Mouse (Mus musculus) left cerebral cortex, postnatal 36 days (tissue): Measurements from ENCODE around the gene Cic. TPM values are rescaled to one million over a fixed set of nuclear protein-coding genes. Genes with fewer than 3 reads are reported as not detected.
"Not testable (repeated sequence)": the region's sequence is repeated elsewhere in the genome, so short reads cannot be mapped to it uniquely, and the experiment has no call there.

Source experiments
- DNase-seq, 2 experiments: peaks; one replicate each; pipeline ENCODE4 v3.0.0; 2021 to 2022; ENCODE audit warnings: low spot score in 2 of 2, mixed read lengths in 1 of 2
- intact Hi-C: fragments of 180-260 bp; cut with DNase I; formaldehyde crosslinking; loops from one replicate; pipeline ENCODE4 v1.15.1; 2025
- total RNA-seq, 2 experiments: library from RNA; stranded (reverse); gene quantifications; 2 replicates each; pipeline ENCODE4 v1.2.3; 2021

Cic gene
- total RNA-seq, 2 experiments from 2014 or later, result 206 to 234 TPM

DNA sequence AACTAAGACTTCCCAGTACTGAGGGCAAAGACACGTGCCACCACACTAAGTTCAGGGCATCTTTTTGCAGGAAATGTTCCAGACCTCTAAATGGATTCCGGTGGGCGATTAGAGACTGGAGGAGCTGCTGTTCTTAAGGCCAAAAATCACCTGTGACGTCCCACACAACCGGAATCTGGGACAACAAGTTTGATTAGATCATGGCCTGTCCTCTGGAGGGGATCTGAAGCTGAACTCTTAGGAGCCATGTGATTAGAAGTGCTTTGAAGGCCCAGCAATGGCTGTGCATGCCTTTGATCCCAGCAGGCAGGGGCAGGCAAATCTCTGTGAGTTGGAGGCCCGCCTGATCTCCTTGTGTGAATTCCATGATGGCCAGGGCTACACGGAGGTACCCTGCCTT lies 26.9 kb upstream of the Cic start:
- intact Hi-C loops, result loop anchor here (1.0 to 5.0 kb wide), 3 partner anchors 38 to 147 kb away; no protein-coding TSS in a partner anchor

DNA sequence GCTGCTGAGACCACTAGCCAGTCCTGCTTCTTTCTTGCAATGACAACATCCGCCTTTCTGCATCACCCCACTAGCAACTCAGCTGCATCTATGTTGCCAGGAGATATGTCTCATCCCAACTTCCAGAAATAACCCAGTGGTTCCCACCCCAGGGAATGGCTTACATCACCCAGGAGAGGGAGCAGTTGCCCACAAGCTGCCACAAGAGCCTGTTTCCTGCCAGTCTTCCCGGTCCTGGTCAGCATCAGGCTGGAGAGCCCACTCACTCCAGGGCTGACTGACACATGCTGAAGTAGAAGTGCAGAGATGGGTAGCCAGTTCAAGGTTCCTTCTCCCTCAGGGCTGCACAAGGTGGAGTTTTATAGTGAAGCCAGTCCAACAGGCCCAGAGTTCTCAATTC lies 26.4 kb upstream of the Cic start:
- DNase-seq, result peak; percentile 79 to 80
- intact Hi-C loops, result loop anchor here (1.0 to 5.0 kb wide), 3 partner anchors 37 to 146 kb away; no protein-coding TSS in a partner anchor

More for the DNA sequence above, 26.9 kb upstream of the Cic start:
- no peak for DNase-seq

DNA sequence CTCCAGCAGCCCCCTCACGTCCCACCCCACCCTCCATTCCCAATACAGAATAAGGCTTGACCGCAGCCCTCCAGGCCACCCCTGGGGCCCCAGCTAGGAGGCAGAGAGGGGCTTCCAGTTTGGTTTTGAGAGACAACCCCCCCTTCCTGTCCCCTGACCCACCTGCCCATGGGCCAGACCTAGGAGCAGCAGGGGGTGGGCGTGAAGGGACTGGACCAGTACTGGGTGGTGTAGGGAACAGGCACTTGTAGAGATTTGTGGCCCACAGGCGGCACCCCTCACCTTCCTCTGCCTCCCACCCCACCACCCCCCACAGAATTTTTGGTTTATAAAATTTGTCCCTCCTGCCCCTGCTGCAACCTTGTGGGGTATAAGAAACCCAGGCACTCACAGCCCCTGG lies 24.1 kb upstream of the Cic start:
- DNase-seq, result no peak

DNA sequence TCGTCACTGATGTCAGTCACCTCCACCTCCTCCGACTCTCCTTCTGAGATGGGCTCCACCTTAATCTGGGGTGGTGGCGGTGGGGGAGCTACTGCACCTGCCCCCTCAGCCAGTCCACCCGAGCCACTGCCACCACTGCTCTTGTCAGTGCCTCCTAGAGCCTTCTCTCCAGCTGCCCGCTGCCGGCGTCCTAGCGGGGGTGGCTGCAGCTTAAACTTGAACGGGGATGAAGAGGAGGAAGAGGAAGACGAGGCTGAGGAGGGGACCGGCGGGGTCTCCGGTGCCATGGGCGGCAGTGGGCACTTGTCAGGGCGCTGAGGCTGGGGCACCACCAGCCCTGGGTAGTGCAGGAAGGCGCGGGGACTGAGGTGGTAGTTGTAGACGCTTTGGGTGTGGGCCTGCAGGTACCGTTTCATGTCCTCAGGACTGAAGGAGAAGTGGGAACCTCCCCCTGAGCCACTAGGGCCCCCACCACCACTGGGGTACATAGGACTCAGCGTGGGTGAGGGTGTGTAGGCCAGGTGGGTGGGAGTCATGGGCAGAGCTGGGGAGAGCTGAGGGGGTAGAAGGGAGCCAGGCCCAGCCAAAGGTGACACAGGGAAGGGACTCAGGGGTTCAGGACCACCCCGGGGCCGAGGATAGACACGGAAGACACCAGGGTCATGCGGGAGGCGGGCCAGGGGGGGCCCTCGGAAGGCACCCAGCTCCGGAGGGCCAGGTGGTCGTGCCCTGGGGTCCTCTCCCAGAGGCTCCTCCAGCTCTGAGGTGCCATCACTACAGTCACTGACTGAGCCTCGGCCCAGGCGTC lies 22.7 kb upstream of the Cic start:
- intact Hi-C loops, result loop anchor here (5.0 kb wide), 1 partner anchor 143 kb away; no protein-coding TSS in a partner anchor
- DNase-seq, result no peak

More for the DNA sequence above, 24.1 kb upstream of the Cic start:
- intact Hi-C loops, result loop anchor here (5.0 kb wide), 1 partner anchor 144 kb away; no protein-coding TSS in a partner anchor

DNA sequence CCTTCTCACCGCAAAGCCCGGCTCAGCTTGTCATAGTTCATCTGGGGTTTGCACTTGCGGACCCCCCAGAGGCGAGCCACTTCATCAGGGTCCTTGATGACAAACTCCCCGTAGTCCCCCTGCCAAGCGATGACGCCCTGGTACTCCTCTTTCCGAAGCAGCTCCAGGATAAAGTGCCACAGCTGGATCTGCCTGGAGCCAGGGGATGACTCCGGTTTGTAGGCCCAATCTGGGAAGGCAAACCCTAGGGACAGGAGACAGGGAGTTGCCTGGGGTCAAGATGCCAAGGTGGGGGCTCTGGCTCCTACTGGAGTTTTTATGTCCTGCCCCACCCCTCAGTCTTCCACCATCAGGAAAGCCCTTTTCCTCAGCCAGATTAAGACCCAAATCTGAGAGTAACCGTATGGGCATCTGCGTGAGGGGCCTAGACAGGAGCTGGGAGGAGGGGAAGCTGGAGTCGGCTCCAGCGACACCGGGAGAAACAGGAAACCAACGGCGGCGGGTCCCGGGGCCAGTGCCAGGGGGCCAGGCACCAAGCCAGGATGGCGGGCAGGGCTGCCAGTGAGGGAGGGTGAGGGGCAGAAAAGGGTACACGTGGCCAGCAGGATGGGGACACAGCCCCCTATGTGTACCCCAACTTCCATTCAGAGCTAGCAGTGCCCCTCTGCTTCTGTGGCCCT lies 21.3 kb upstream of the Cic start:
- intact Hi-C loops, result no loop called here
- peak; percentile 64 to 66 for DNase-seq

DNA sequence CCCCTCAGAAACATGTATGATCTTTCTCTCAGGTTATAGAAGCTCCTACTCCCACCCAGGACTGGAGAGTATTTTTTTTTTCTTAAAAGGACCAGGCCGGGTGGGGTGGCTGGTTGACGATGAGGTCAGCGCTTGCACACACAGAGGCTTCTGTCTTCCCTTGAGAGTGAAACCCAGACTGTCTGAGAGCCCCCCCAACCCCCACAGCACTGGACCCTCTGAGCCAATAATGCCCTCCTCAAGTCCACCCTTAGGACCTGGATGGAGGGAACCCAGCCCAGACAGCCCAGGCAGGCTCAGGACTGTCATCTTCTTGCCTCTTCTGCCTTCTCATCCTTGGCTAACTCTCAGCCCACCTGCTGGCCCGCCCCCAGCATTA lies 20.8 kb upstream of the Cic start:
- intact Hi-C loops, result loop anchor here (1.0 kb wide), 1 partner anchor 70 kb away; no protein-coding TSS in a partner anchor
- no peak for DNase-seq

DNA sequence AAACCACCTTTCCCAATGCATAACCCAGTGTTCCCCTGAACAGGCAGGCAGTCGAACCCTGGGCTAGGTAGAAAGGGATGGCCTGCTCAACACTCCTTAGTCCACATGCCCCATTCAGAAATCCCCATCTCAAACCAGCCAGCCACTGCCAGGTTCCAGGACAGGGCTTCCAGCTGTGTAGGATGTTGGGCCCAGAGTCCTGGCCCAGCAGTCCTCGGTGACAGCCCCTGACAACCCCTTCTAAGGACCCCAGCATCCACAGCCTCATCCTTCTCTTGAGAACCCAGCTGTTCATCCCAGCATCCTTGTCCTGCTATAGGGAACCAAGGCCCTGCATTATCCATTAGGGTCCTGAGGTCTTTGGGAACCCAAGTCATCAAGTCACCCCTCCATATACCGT lies 20.0 kb upstream of the Cic start:
- DNase-seq, result no peak
- intact Hi-C loops, result loop anchor here (1.0 kb wide), 1 partner anchor 69 kb away; no protein-coding TSS in a partner anchor

DNA sequence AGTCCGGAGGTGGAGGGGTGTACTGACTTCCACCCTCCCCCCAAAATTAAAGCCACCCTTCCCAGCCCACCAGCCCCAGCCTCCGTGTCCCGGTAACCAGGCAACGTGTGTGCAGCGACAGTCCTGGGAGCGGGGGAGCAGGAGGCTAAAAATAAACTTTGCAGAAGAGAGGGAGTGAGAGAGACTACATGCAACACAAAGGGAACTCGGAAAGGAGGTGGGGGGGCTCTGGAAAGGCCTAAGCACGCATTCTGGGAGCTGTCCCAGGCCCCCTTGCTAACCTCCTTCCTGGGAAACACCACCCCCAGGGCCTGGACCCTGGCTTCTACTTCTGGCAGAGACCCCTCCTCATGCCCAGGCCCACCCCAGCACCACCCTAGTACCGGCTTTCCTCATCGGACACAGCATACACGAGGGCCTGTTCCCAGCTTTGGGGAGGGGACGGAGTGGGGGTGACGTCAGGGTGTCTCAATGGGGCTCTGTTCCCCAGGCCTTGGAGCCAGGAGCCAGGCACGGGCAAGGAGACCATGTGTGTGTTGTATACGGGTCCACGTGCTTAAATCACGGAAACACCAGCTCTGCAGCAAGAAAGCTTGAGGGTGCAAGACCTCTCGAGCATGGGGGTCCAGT lies 19.4 kb upstream of the Cic start:
- intact Hi-C loops, result loop anchor here (1.0 kb wide), 1 partner anchor 31 kb away; no protein-coding TSS in a partner anchor
- DNase-seq, result peak; percentile 79 to 85

DNA sequence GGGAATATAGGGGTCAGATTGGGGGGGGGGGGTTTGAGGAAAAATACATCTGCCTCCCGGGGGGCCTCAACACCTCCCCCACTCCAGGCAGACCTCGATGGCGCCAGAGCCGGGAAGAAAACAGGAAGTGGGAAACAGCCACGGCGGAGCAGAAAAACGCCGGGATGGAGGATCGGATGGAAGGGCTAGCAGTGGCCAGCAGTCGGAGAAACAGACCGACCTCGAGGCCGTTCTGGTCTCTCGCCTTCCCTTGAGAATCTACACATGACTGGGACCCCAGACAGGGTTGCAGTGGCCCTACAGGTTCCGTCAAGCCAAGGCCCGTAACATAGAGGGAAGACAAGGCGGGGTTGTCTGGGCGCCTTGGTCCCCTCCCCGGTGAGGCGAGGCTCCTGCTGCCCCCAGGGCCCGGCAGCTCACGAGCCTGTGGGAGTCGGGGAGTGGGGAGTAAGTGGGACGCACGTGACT lies 18.6 kb upstream of the Cic start:
- intact Hi-C loops, result loop anchor here (1.0 kb wide), 1 partner anchor 30 kb away; no protein-coding TSS in a partner anchor
- DNase-seq, result no peak

DNA sequence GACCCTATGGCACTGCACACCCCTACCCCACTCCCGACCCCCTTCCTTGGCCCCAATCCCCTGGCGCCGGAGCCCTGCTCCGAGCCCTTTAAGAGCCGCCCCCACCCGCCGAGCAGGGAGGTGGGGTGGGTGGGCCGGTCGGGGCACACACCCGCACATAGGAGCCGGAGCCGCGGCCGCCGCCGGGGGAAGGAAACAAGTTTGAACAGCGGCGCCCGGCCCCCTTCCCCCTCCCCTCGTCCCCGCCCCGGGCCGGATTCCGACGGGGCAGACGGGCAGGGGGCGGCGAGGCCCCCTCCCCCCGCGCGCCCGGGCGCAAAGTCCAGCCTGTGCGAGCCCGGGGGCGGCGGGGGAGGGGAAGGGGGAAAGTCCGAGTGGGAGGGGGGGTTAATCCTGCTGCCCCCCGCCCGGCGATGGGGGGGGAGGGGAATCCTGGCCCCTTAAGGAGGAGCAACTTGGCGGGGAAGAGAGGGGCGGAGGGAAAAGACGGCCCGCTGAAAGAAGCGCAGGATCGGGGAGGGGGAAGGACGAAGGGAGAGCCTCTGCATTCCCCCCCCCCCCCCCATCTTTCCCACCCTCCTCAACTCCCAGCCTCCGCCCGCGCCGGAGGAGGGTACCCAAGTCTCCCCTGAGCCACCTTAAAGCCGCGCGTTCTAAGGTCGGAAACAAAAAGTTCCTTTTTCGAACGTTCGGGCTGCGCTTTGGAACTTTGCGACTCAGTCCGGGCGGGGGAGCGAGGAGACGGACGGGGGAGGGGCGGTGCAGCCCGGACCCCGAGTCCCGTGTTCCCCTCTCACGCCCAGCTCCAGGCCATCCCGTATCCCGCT lies 18.0 kb upstream of the Cic start:
- intact Hi-C loops, result loop anchor here (2.0 kb wide), 1 partner anchor 17 kb away; the partner anchor contains the start of gene Cic
- peak; percentile 69 to 78 for DNase-seq

DNA sequence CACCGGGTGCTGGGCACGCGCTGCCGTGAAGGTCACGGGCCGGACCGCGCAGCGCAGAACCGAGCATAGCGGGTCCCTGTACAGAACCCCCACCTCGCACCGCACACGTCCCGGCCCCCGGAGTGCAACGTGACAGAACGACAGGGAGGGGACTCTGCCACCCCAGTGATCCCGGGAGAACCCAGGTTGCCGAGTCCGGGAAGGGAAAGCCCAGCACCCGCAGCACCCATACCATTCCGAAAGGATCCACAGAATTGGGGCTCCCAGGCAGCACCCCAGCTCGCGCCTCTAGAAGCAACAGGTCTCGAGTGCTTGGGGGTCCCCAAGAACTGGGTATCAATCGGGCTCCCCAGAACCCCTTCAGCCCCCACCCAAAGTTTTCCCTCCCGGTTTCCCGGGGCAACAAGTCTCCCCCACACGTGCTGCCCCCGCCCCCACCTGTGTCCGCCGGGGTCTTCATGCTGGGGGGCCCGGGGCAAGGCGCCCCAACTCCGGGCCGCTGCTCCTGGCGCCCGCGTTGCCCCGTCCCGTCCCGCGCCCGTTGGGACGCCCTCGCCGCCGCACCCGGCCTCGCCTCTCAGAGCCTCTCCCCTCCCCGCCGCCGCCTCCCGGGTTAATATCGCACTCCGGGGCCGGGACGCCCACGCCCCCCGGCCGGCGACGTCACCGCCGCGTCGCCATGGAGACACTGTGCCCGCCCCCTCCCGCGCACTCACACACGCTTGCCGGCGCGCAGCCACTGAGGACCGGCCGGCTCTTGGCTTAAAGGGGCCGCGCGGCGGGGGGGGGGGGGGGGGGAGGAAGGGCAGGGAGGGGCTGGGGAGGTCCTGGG lies 17.1 kb upstream of the Cic start, which contains the start of gene Erf:
Gene Erf (minus strand): TSS at position 621 of the 832 bp plus-strand sequence.
- peak; percentile 95 to 96 for DNase-seq
- intact Hi-C loops, result loop anchor here (2.0 kb wide), 1 partner anchor 16 kb away; the partner anchor contains the start of gene Cic

DNA sequence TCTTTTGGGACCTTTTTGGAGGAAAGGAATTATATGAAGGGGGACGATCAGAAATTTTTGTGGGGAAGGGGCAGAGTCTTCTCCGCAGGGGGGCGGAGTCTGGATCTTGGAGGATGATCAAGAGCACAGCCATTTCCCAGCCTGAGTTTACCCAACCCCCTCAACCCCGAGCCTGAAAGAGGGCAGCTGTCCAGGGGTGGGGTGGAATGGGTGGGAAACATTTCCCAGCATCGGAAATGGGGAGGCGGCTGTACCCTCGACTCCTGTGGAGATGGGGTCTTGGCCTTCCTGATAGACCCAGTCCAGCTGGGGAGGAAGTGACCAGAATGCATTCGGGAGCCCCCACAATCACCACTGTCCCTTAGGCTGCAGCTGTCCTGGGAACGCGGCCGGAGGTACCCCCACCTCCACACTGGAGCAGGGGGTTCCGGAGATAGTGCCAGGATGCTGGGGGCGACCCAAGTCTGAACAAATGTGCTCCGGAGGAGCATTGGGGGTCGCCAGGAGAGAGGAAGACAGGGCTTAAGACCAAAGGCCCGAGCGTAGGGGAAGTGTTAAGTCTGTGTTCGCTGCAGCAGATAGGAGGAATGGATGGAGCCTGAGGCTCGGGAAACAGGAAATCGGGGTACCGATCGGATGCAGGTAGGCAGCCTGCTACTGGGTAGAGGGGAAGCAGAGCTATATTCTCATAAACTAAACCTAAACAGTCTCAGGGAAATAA lies 16.3 kb upstream of the Cic start:
- intact Hi-C loops, result loop anchor here (2.0 kb wide), 1 partner anchor 16 kb away; the partner anchor contains the start of gene Cic
- DNase-seq, result no peak

DNA sequence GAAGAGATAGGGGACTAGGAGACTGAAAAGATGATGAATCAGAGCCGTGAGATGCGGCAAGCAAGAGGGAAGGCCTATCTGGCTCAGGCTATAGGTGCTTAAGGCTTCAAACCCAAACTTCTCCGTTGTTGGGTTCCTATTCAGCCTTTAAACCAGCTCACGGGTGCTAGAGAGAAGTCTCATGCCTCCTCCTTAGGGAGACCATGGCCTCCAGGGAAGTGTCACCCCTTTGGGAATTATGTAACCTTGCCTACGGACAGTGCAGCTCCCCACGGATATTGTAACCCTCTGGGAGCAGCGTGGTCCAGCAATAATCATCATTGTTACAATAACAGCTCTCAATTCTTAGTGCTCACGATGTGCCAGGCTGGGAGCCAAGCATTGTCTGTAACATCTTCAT lies 15.7 kb upstream of the Cic start:
- DNase-seq, result no peak
- intact Hi-C loops, result loop anchor here (2.0 kb wide), 1 partner anchor 15 kb away; the partner anchor contains the start of gene Cic

DNA sequence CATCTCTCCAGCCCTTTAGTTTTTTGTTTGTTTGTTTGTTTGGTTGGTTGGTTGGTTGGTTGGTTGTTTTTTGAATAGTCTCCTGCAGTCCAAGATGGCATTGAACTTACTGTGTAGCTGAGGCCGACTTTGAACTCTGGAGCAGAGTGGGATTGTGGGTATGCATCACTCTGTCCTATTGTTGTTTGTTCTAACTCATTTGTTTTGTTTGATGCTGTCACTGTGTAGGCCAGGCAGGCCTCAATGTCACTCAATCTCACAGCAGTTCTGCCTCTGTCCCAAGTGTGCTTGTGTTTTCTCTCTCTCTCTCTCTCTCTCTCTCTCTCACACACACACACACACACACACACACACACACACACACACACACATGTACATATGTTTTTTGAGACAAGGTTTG lies 5.6 kb upstream of the Cic start:
- intact Hi-C loops, result no loop called here
- no peak for DNase-seq

DNA sequence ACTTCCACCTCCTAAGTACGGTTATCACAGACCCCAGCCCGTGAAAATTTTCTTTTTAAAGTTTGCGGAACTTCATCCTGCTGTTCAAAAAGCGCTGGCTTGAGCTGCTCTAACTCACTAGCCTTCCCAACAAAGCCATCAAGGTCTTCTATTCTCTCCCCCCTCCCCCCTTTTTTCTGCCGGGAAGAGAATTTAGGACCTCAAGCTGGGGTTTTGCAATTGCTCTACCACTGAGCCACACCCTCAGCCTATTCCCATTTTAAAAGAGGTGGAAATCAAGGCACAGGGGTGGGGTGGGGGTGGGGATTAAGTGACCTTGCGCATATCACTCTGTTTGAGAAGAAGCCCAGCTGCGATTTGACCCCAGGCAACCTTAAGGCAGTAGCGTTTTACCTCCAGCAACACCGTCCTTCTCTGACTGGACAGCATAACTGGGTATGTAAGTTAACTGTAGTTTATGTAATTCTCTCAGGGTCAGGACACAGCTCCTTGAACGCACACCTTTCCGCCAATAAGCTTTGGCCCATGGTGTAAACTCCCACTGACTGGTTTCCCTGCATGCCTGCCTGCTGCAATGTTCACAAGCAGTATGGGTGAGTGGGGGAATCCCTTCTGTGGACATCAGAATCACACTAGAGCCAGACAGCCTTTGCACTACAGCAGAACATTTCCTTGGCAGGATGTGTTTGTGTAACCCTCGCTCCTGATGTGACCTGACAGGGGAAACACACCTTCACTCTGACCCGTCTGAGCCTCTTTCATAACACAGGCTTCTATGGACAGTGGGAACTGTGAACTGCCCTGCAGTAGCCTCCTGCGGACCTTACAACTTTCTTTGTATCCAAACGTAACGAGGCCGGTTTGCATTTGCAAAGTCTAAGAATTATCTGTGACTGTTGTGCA lies 3.3 kb upstream of the Cic start:
- no peak for DNase-seq
- intact Hi-C loops, result no loop called here

DNA sequence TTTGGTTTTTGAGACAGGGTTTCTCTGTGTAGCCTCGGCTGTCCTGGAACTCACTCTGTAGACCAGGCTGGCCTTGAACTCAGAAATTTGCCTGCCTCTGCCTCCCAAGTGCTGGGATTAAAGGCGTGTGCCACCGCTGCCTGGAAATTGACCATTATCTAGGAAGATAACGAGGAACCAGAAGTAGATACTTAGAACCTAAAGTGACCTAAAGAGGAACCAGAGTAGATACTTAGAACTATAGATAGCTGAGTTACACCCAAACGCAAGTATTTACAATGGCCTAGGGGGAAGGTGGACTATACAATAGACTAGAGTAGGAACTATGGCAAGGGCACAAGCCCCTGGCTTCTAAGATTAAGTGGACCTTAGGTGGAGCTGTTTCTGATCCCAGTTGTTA lies 1.8 kb upstream of the Cic start:
- intact Hi-C loops, result loop anchor here (2.0 kb wide), 1 partner anchor 15 kb away; the partner anchor contains the start of gene Erf
- not testable (repeated sequence) for DNase-seq
